Mouse (Mus musculus) CH12.LX (cell line): Measurements from ENCODE around the gene Adra1b. TPM values are rescaled to one million over a fixed set of nuclear protein-coding genes. Genes with fewer than 3 reads are reported as not detected.

Experiments
- DNase-seq: peaks from one replicate; pipeline ENCODE4 v3.0.0-alpha.2; 2013; ENCODE audit errors: extremely low read depth
- H3K27ac ChIP-seq: 2 replicates; pipeline ENCODE4 v1.5.1; 2012; ENCODE audit warnings: low read depth, mild to moderate bottlenecking, control low read depth, moderate library complexity; ENCODE audit not compliant: insufficient read depth
- H3K27me3 ChIP-seq: replicated peaks from 2 replicates; pipeline ENCODE3; 2012; ENCODE audit warnings: inconsistent platforms
- H3K36me3 ChIP-seq, 2 experiments: replicated peaks in 1 of 2; 2 replicates each; pipeline versions ENCODE3 to v1.6.1; 2012; ENCODE audit warnings: inconsistent platforms in 1 of 2, low read length in 1 of 2, mild to moderate bottlenecking in 1 of 2, mixed read lengths in 1 of 2, moderate library complexity in 1 of 2; ENCODE audit not compliant: control insufficient read depth in 1 of 2, insufficient read depth in 1 of 2
- H3K4me1 ChIP-seq, 2 experiments: 2 replicates each; pipeline ENCODE4 v1.6.1; 2012; ENCODE audit warnings: inconsistent platforms in 1 of 2, moderate library complexity in 1 of 2; ENCODE audit not compliant: insufficient read depth in 2 of 2, control insufficient read depth in 1 of 2
- H3K4me2 ChIP-seq: 2 replicates; pipeline ENCODE4 v1.6.1; 2012; ENCODE audit warnings: low read depth, mild to moderate bottlenecking, control low read depth; ENCODE audit not compliant: poor library complexity, insufficient read depth, severe bottlenecking
- H3K4me3 ChIP-seq, 3 experiments: fragments of 150-350 bp in 1 of 3; sonication (generic) in 1 of 3; replicated peaks in 1 of 3; 2 replicates each; pipeline versions ENCODE3 to v1.5.1; 2011 to 2012; ENCODE audit warnings: low read depth in 2 of 3, low read length in 2 of 3, mild to moderate bottlenecking in 2 of 3, moderate library complexity in 2 of 3, control low read depth in 1 of 3, improper control_type of control experiment in 1 of 3, inconsistent platforms in 1 of 3, mixed read lengths in 1 of 3; ENCODE audit not compliant: poor library complexity in 1 of 3
- H3K79me2 ChIP-seq: replicated peaks from 2 replicates; pipeline ENCODE4 v1.6.1; 2012; ENCODE audit warnings: mild to moderate bottlenecking, moderate library complexity; ENCODE audit not compliant: control insufficient read depth, poor library complexity, insufficient read depth, severe bottlenecking; ENCODE audit errors: extremely low read depth
- H3K9ac ChIP-seq: 2 replicates; pipeline ENCODE4 v1.6.1; 2012; ENCODE audit warnings: low read depth, mild to moderate bottlenecking, control low read depth, moderate library complexity; ENCODE audit not compliant: insufficient read depth
- H3K9me3 ChIP-seq: replicated peaks from 2 replicates; pipeline ENCODE3; 2012; ENCODE audit warnings: low read length, inconsistent platforms, mixed read lengths
- BHLHE40 ChIP-seq: IDR thresholded peaks from 2 replicates; pipeline ENCODE4 v1.6.1; 2011; ENCODE audit warnings: mild to moderate bottlenecking, low read depth, low read length, improper control_type of control experiment
- CHD2 ChIP-seq: IDR thresholded peaks from 2 replicates; pipeline ENCODE4 v1.6.1; 2011; ENCODE audit warnings: low read length, improper control_type of control experiment
- E2F4 ChIP-seq: IDR thresholded peaks from 2 replicates; pipeline ENCODE4 v1.6.1; 2011; ENCODE audit warnings: low read depth, low read length, improper control_type of control experiment; ENCODE audit not compliant: insufficient replicate concordance
- ELF1 ChIP-seq: IDR thresholded peaks from 2 replicates; pipeline ENCODE4 v1.6.1; 2014; ENCODE audit warnings: low read depth, mild to moderate bottlenecking, inconsistent platforms, low read length, improper control_type of control experiment
- EP300 ChIP-seq: IDR thresholded peaks from 2 replicates; pipeline ENCODE4 v1.6.1; 2011; ENCODE audit warnings: low read length, improper control_type of control experiment
- ETS1 ChIP-seq: conservative IDR thresholded peaks from 2 replicates; pipeline ENCODE4 v1.6.1; 2012; ENCODE audit warnings: low read depth, mild to moderate bottlenecking, inconsistent platforms, low read length, improper control_type of control experiment, moderate library complexity
- GABPA ChIP-seq: IDR thresholded peaks from 2 replicates; pipeline ENCODE4 v1.6.1; 2012; ENCODE audit warnings: low read depth, low read length, improper control_type of control experiment, inconsistent platforms; ENCODE audit not compliant: insufficient replicate concordance
- HCFC1 ChIP-seq: IDR thresholded peaks from 2 replicates; pipeline ENCODE4 v1.6.1; 2012; ENCODE audit warnings: low read depth, mild to moderate bottlenecking, inconsistent platforms, low read length, improper control_type of control experiment
- IRF4 ChIP-seq: IDR thresholded peaks from 2 replicates; pipeline ENCODE4 v1.6.1; 2014; ENCODE audit warnings: low read depth, mild to moderate bottlenecking, inconsistent platforms, low read length, improper control_type of control experiment
- JUN ChIP-seq: IDR thresholded peaks from 2 replicates; pipeline ENCODE4 v1.6.1; 2011; ENCODE audit warnings: low read depth, mild to moderate bottlenecking, low read length, improper control_type of control experiment, moderate library complexity; ENCODE audit not compliant: insufficient read depth
- JUND ChIP-seq: conservative IDR thresholded peaks from 2 replicates; pipeline ENCODE4 v1.6.1; 2011; ENCODE audit warnings: low read depth, low read length, improper control_type of control experiment
- KAT2A ChIP-seq: IDR thresholded peaks from 2 replicates; pipeline ENCODE4 v1.6.1; 2012; ENCODE audit warnings: low read length, improper control_type of control experiment, inconsistent platforms; ENCODE audit not compliant: insufficient replicate concordance
- MAFK ChIP-seq: IDR thresholded peaks from 2 replicates; pipeline ENCODE4 v1.6.1; 2011; ENCODE audit warnings: low read length, improper control_type of control experiment; ENCODE audit not compliant: insufficient replicate concordance
- MAX ChIP-seq: IDR thresholded peaks from 2 replicates; pipeline ENCODE4 v1.6.1; 2011; ENCODE audit warnings: low read length, improper control_type of control experiment
- MAZ ChIP-seq: IDR thresholded peaks from 2 replicates; pipeline ENCODE4 v1.6.1; 2012; ENCODE audit warnings: low read depth, mild to moderate bottlenecking, inconsistent platforms, low read length, improper control_type of control experiment, moderate library complexity
- MEF2A ChIP-seq: IDR thresholded peaks from 2 replicates; pipeline ENCODE4 v1.6.1; 2014; ENCODE audit warnings: low read depth, mild to moderate bottlenecking, inconsistent platforms, low read length, improper control_type of control experiment, borderline replicate concordance
- MYC ChIP-seq: IDR thresholded peaks from 2 replicates; pipeline ENCODE4 v1.6.1; 2011; ENCODE audit warnings: low read depth, mild to moderate bottlenecking, improper control_type of control experiment, low read length
- NRF1 ChIP-seq: IDR thresholded peaks from 2 replicates; pipeline ENCODE4 v1.6.1; 2014; ENCODE audit warnings: low read depth, mild to moderate bottlenecking, inconsistent platforms, low read length, improper control_type of control experiment, moderate library complexity
- PAX5 ChIP-seq: IDR thresholded peaks from 2 replicates; pipeline ENCODE4 v1.6.1; 2012; ENCODE audit warnings: low read length, inconsistent platforms, mixed read lengths
- POLR2A ChIP-seq: IDR thresholded peaks from 2 replicates; pipeline ENCODE4 v1.6.1; 2011; ENCODE audit warnings: low read depth, mild to moderate bottlenecking, improper control_type of control experiment, low read length
- POLR2AphosphoS2 ChIP-seq: IDR thresholded peaks from 2 replicates; pipeline ENCODE4 v1.6.1; 2011; ENCODE audit warnings: low read depth, low read length, improper control_type of control experiment
- RCOR1 ChIP-seq: conservative IDR thresholded peaks from 2 replicates; pipeline ENCODE4 v1.6.1; 2012; ENCODE audit warnings: low read depth, mild to moderate bottlenecking, inconsistent platforms, low read length, improper control_type of control experiment
- SIN3A ChIP-seq: IDR thresholded peaks from 2 replicates; pipeline ENCODE4 v1.6.1; 2012; ENCODE audit warnings: low read length, improper control_type of control experiment, inconsistent platforms
- SMC3 ChIP-seq: IDR thresholded peaks from 2 replicates; pipeline ENCODE4 v1.6.1; 2011; ENCODE audit warnings: low read depth, low read length, improper control_type of control experiment
- UBTF ChIP-seq: IDR thresholded peaks from 2 replicates; pipeline ENCODE4 v1.6.1; 2012; ENCODE audit warnings: low read depth, mild to moderate bottlenecking, inconsistent platforms, low read length, improper control_type of control experiment, moderate library complexity
- USF2 ChIP-seq: conservative IDR thresholded peaks from 2 replicates; pipeline ENCODE4 v1.6.1; 2011; ENCODE audit warnings: low read depth, low read length, improper control_type of control experiment
- ZMIZ1 ChIP-seq: IDR thresholded peaks from 2 replicates; pipeline ENCODE4 v1.6.1; 2012; ENCODE audit warnings: low read depth, mild to moderate bottlenecking, inconsistent platforms, low read length, improper control_type of control experiment
- dilution Hi-C: fragments of 300-500 bp; cut with MboI; formaldehyde crosslinking; loops from 2 replicates; pipeline ENCODE4 v1.14.3; 2020; ENCODE audit warnings: low sequenced_read_pairs; ENCODE audit not compliant: extremely low pct_unique_long_range_greater_than_20kb, extremely low pct_ligation_motif_present
- in situ Hi-C: fragments of 300-500 bp; cut with MboI; formaldehyde crosslinking; loops from 3 replicates; pipeline ENCODE4 v1.14.3; 2019; ENCODE audit warnings: low sequenced_read_pairs, low pct_ligation_motif_present, low pct_unique_long_range_greater_than_20kb, mixed read lengths
- polyA plus RNA-seq: library from polyadenylated mRNA; unstranded; fragments of >175 nt; gene quantifications from 2 replicates; pipeline ENCODE4 v1.2.1, GENCODE M21; 2012; ENCODE audit warnings: low read depth; ENCODE audit not compliant: insufficient read length
- total RNA-seq, 2 experiments: library from RNA; depleted of rRNA; stranded (reverse); fragments of 300-350 nt in 1 of 2; fragments of >200 nt in 1 of 2; gene quantifications; 2 replicates each; pipeline ENCODE4 v1.2.3; 2012 to 2014

The Adra1b gene
- total and polyA plus RNA-seq, 3 experiments: not detected

GRCm38 (mm10) chr11:43899696-43900095 lies 1.3 kb downstream of the Adra1b start:
- Histone ChIP-seq H3K36me3 (no peaks in the 10 kb centered on the region), H3K4me2 (no peak overlapping the region), H3K4me3 (no peak overlapping the region), H3K27ac (no peak overlapping the region), H3K4me1 (peaks cover 2 to 24% of the 10 kb centered on the region in 2 experiments; a peak in 3 of 4 replicates), H3K27me3 (no peaks in the 10 kb centered on the region), H3K79me2 (no peaks in the 10 kb centered on the region), H3K9ac (no peak overlapping the region), H3K9me3 (no peaks in the 10 kb centered on the region)
- in situ Hi-C loops: no loop called here
- DNase-seq: no peak
- TF ChIP-seq KAT2A (no peak), IRF4 (no peak), ZMIZ1 (no peak), PAX5 (no peak), CHD2 (no peak), UBTF (no peak), SIN3A (no peak), HCFC1 (no peak), POLR2A (no peak), EP300 (no peak), ELF1 (no peak), GABPA (no peak), NRF1 (no peak), RCOR1 (no peak), MAFK (no peak), JUN (no peak), BHLHE40 (no peak), MEF2A (no peak)
- dilution Hi-C loops: no loop called here

- H3K4me3 ChIP-seq: no peak overlapping the region
- in situ Hi-C loops: no loop called here
- no peak for TF ChIP-seq EP300
- no peak for TF ChIP-seq KAT2A
- TF ChIP-seq USF2: no peak
- TF ChIP-seq E2F4: no peak
- no peak for TF ChIP-seq MAZ
- no peak for TF ChIP-seq POLR2AphosphoS2
- TF ChIP-seq JUND: no peak
- no peak for TF ChIP-seq BHLHE40
- no peak for TF ChIP-seq PAX5
- no peak for TF ChIP-seq MEF2A
- no peak for TF ChIP-seq MYC
- TF ChIP-seq SMC3: no peak
- no peak for TF ChIP-seq IRF4
- TF ChIP-seq ETS1: no peak
- TF ChIP-seq ELF1: no peak
- no peak for TF ChIP-seq MAX
- TF ChIP-seq RCOR1: no peak
- no peak for TF ChIP-seq JUN
- no peak overlapping the region for H3K27ac ChIP-seq
- H3K79me2 ChIP-seq: no peaks in the 10 kb centered on the region
- no peak for DNase-seq
- no peak overlapping the region for H3K4me2 ChIP-seq
- peaks cover 0 to 9% of the 10 kb centered on the region in 2 experiments; a peak in 1 of 4 replicates for H3K4me1 ChIP-seq
- dilution Hi-C loops: no loop called here
- no peaks in the 10 kb centered on the region for H3K9me3 ChIP-seq
- no peaks in the 10 kb centered on the region for H3K27me3 ChIP-seq
- H3K9ac ChIP-seq: no peak overlapping the region
- no peaks in the 10 kb centered on the region for H3K36me3 ChIP-seq
Observed at GRCm38 (mm10) chr11:43895323-43895722, 5.7 kb downstream of the Adra1b start.
